Mouse (Mus musculus) midbrain, embryonic 12.5 days (tissue): ENCODE results near the gene Pld4. TPM values are rescaled to one million over a fixed set of nuclear protein-coding genes. Genes with fewer than 3 reads are reported as not detected.

Experiments
- ATAC-seq: fragments of 200-750 bp; cut with Nextera tagmentation; 2 replicates; pipeline ENCODE4 v1.8.0; 2017; ENCODE audit warnings: low read depth, moderate TSS enrichment, moderate library complexity; ENCODE audit not compliant: low FRiP score
- H3K27ac ChIP-seq: fragments of 300-500 bp; sonication (generic); replicated peaks from 2 replicates; pipeline ENCODE4 v1.5.1; 2016; ENCODE audit warnings: mild to moderate bottlenecking
- H3K27me3 ChIP-seq: fragments of 300-500 bp; sonication (generic); 2 replicates; pipeline ENCODE4 v1.6.1; 2016; ENCODE audit warnings: mild to moderate bottlenecking
- H3K36me3 ChIP-seq: fragments of 300-500 bp; sonication (generic); 2 replicates; pipeline ENCODE4 v1.6.1; 2016
- H3K4me1 ChIP-seq: fragments of 300-500 bp; sonication (generic); 2 replicates; pipeline ENCODE4 v1.6.1; 2016
- H3K4me2 ChIP-seq: fragments of 300-500 bp; sonication (generic); replicated peaks from 2 replicates; pipeline ENCODE4 v1.6.1; 2016; ENCODE audit warnings: mild to moderate bottlenecking, moderate library complexity
- H3K4me3 ChIP-seq: fragments of 300-500 bp; sonication (generic); 2 replicates; pipeline ENCODE4 v1.5.1; 2016; ENCODE audit warnings: mild to moderate bottlenecking
- H3K9ac ChIP-seq: fragments of 300-500 bp; sonication (generic); replicated peaks from 2 replicates; pipeline ENCODE4 v1.6.1; 2016; ENCODE audit warnings: mild to moderate bottlenecking, moderate library complexity
- H3K9me3 ChIP-seq: fragments of 300-500 bp; sonication (generic); 2 replicates; pipeline ENCODE4 v1.6.1; 2016; ENCODE audit warnings: mild to moderate bottlenecking
- WGBS: fragments of 180-500 bp; shearing (Covaris S2); methylation state at CpG from one replicate; pipeline ENCODE4 v1.1.7; 2016; 5-methylcytosine and 5-hydroxymethylcytosine counted together
- polyA plus RNA-seq: library from polyadenylated mRNA; unstranded; fragments of >200 nt; fragmentation: Nextera tagmentation; extraction: Ambion mirVana; gene quantifications from 2 replicates; pipeline ENCODE4 v1.2.1, GENCODE M21; 2016

Gene Pld4
- polyA plus RNA-seq, 1 experiment from 2014 or later = 6.7 TPM

DNA sequence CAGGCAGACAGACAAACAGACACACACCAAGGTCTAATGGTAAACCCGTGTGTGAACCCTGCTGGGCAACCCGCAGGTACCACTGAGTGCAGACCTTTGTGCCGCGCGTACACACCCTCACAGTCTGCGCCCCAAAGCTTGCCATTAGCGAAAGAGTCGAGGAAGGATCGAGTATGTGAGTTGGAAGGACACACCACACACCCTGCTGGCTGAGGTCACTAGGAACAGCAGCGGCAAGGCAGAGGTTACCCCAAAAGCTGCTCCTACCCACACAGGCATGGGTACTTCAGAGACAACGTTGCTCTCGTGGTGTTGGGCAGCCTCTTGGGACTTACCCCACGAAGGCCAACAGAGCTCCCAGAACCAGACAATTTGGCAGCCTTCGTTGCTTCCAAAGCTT is 11.9 kb downstream of the Pld4 start:
- no peak overlapping the region for H3K4me2 ChIP-seq
- H3K36me3 ChIP-seq = no peaks in the 10 kb centered on the region
- 91% methylated on average over 14 of the region's 14 CpGs for WGBS
- H3K4me1 ChIP-seq = no peaks in the 10 kb centered on the region
- no peaks in the 10 kb centered on the region for H3K27me3 ChIP-seq
- H3K27ac ChIP-seq = no peak overlapping the region
- H3K9ac ChIP-seq = no peak overlapping the region
- no peak for ATAC-seq
- H3K4me3 ChIP-seq = no peak overlapping the region
- H3K9me3 ChIP-seq = no peaks in the 10 kb centered on the region; the same call in 1 of the 2 replicates

DNA sequence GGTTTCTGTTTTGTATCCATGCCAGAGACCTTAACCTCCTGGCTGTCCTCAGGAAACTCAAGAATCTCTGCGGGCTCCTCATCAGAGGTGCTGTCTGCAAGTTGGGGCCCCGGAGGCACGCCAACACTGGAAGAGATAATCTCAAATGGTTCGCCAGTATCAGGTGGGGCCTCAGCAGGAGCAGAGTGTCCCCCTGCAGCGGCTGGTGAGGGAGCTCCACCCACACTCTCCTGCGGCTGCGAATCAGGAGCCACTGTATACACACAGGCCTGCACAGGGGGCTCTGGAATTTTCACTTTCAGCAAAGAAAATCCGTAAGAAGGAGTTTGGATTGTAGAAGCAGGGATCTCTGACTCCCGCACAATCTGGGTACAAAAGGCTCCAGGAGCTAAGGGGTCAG is 12.9 kb downstream of the Pld4 start:
- 50% methylated on average over 9 of the region's 9 CpGs for WGBS
- H3K4me1 ChIP-seq = no peaks in the 10 kb centered on the region
- H3K27ac ChIP-seq = no peak overlapping the region
- H3K27me3 ChIP-seq = no peaks in the 10 kb centered on the region
- no peak overlapping the region for H3K9ac ChIP-seq
- no peak overlapping the region for H3K4me3 ChIP-seq
- no peak overlapping the region for H3K4me2 ChIP-seq
- ATAC-seq = no peak
- H3K9me3 ChIP-seq = no peaks in the 10 kb centered on the region; the same call in 1 of the 2 replicates
- no peaks in the 10 kb centered on the region for H3K36me3 ChIP-seq

DNA sequence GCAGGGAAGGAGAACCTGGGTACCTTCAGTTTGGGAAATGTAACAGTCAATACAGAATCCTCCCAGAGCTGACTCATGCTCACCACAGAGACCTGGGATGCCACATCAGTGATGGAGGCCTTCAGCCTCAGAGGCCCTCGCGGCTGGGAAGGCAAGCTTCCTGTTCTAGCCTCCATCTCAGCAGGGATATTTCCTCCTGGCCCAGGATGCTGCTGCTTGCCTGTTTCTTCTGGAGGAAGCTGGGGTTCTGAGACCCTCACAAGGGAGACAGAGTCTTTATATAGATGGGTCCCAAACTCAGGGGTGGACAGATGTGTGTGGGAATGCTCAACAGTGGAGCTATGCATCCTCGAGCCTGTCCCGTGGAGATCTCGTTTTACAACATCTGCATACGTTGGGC is 13.6 kb downstream of the Pld4 start:
- Histone ChIP-seq H3K27ac (no peak overlapping the region), H3K27me3 (no peaks in the 10 kb centered on the region), H3K4me1 (no peaks in the 10 kb centered on the region), H3K9ac (no peak overlapping the region), H3K4me3 (no peak overlapping the region), H3K9me3 (no peaks in the 10 kb centered on the region; the same call in 1 of the 2 replicates), H3K36me3 (no peaks in the 10 kb centered on the region), H3K4me2 (no peak overlapping the region)
- ATAC-seq = no peak
- 86% methylated on average over 6 of the region's 6 CpGs for WGBS

GRCm38 (mm10) chr12:112774481-112774880 is 14.0 kb downstream of the Pld4 start:
- Histone ChIP-seq H3K4me3 (no peak overlapping the region), H3K4me2 (no peak overlapping the region), H3K27me3 (no peaks in the 10 kb centered on the region), H3K9me3 (no peaks in the 10 kb centered on the region; the same call in 1 of the 2 replicates), H3K27ac (no peak overlapping the region), H3K36me3 (no peaks in the 10 kb centered on the region), H3K9ac (no peak overlapping the region), H3K4me1 (no peaks in the 10 kb centered on the region)
- ATAC-seq = no peak
- 90% methylated on average over 10 of the region's 10 CpGs for WGBS

GRCm38 (mm10) chr12:112791026-112791425 is 30.6 kb downstream of the Pld4 start:
- H3K4me1 ChIP-seq = 0 out of 2 replicates have a peak, but pooled peaks cover 3% of the 10 kb centered on the region
- ATAC-seq = no peak
- WGBS = 80% methylated on average over 8 of the region's 8 CpGs
- H3K4me2 ChIP-seq = no peak overlapping the region
- no peak overlapping the region for H3K4me3 ChIP-seq
- H3K9me3 ChIP-seq = no peaks in the 10 kb centered on the region
- no peaks in the 10 kb centered on the region for H3K36me3 ChIP-seq
- H3K9ac ChIP-seq = no peak overlapping the region
- H3K27ac ChIP-seq = no peak overlapping the region
- H3K27me3 ChIP-seq = peaks cover 14% of the 10 kb centered on the region; the same call in 1 of the 2 replicates

DNA sequence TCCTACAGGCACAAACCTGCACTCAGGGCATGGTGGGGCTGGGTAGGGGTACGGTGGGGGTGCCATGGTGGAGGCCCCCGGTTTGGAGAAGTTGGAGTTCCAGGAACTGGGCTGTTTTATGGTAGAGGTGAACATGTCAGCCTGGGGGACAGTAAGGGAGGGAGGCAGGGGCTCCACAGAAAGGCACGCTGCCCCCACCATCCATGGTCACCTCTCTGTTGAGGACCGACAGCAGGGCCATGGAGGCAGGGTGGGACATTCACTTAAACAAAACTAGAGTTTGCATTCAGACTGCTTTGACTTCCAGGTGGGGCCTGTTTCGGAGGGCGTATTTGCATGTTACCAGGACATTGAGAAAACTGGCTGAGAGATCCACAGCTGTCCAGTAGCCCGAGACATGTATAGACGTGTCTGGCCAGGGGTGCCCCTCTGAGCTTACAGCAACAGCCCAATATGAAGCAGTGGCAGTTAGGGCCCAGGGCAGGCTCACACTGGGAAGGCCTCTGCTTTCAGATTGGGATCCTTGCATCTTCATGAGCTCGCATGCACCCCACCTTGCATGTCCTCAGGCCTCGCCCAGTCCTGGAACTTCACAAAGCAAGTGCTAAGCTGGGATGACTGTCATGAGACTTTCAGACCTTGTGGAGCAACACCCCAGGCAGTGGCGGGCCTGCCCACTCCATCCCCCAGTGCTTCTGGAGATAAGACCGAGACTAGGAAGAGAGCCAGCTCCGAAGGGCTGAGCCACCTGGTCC is 33.3 kb downstream of the Pld4 start:
- no peak overlapping the region for H3K27ac ChIP-seq
- no peak overlapping the region for H3K9ac ChIP-seq
- H3K9me3 ChIP-seq = no peaks in the 10 kb centered on the region
- H3K4me3 ChIP-seq = no peak overlapping the region
- ATAC-seq = no peak
- no peak overlapping the region for H3K4me2 ChIP-seq
- WGBS = 77% methylated on average over 13 of the region's 13 CpGs
- peaks cover 7% of the 10 kb centered on the region; the same call in 1 of the 2 replicates for H3K4me1 ChIP-seq
- H3K27me3 ChIP-seq = peaks cover 23% of the 10 kb centered on the region
- H3K36me3 ChIP-seq = no peaks in the 10 kb centered on the region

DNA sequence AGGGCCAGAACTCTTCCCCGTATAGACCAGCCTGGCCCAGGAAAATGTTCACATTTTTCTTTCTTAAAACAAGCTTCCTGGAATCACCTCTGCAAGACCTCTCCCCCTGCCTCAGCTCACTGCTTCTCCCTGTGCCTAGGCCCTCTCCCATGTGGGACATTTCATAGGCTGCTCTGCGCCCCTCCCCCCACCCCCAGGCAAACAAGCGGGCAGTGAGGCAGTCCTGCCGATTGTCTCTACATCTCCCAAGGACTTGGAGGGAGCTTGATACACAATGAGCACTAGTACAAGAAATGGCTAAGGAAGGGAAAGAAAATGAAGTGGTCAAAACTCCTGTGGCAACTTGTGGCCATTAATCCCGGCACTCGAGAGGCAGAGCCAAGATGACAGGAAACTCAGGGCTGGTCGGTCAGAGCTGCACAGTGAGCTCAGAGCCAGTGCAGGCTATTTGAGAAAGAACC is 33.9 kb downstream of the Pld4 start:
- no peaks in the 10 kb centered on the region for H3K9me3 ChIP-seq
- no peak overlapping the region for H3K4me3 ChIP-seq
- ATAC-seq = no peak
- no peak overlapping the region for H3K27ac ChIP-seq
- no peak overlapping the region for H3K9ac ChIP-seq
- peaks cover 7% of the 10 kb centered on the region; the same call in 1 of the 2 replicates for H3K4me1 ChIP-seq
- no peaks in the 10 kb centered on the region for H3K36me3 ChIP-seq
- WGBS = 25% methylated on average over 7 of the region's 7 CpGs
- no peak overlapping the region for H3K4me2 ChIP-seq
- peaks cover 27% of the 10 kb centered on the region for H3K27me3 ChIP-seq

GRCm38 (mm10) chr12:112794998-112795397 is 34.5 kb downstream of the Pld4 start:
- no peaks in the 10 kb centered on the region for H3K9me3 ChIP-seq
- no peak overlapping the region for H3K4me3 ChIP-seq
- H3K36me3 ChIP-seq = no peaks in the 10 kb centered on the region
- ATAC-seq = no peak
- H3K27me3 ChIP-seq = peaks cover 33% of the 10 kb centered on the region
- no peak overlapping the region for H3K4me2 ChIP-seq
- no peak overlapping the region for H3K9ac ChIP-seq
- WGBS = 89% methylated on average over 5 of the region's 5 CpGs
- peaks cover 7% of the 10 kb centered on the region; the same call in 1 of the 2 replicates for H3K4me1 ChIP-seq
- no peak overlapping the region for H3K27ac ChIP-seq

DNA sequence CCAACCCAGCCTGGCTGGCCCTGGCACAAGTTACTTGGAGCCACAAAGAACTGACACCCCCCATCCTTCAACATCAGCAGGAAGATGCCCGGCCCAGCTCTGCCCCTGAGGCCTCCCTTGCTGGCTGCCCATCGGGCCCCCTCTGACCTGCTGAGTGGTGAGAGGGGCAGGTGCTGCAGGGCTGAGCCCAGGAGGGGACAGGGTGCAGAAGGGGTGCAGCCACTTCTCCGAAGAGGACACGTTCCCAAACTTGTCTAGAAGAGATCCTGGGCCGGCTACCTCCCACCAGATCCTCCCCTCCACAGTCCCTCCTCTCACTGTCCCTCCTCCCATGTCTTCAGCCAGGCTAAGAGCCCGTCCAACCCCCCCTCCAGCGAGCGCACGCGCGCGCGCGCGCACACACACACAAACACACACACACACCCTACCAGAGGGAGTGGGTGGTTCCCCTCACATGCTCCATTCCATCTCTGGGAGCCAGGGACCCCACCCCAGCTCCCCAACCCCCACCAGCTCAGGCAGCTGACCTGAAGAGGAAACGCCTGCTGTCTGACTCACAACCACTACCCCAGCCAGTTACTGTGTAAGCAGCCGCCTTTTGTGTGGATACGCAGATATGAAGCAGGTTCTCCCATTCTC is 35.1 kb downstream of the Pld4 start:
- peaks cover 7% of the 10 kb centered on the region; the same call in 1 of the 2 replicates for H3K4me1 ChIP-seq
- H3K9ac ChIP-seq = no peak overlapping the region
- H3K36me3 ChIP-seq = no peaks in the 10 kb centered on the region
- H3K27me3 ChIP-seq = peaks cover 38% of the 10 kb centered on the region
- ATAC-seq = no peak
- no peaks in the 10 kb centered on the region for H3K9me3 ChIP-seq
- H3K4me3 ChIP-seq = no peak overlapping the region
- 77% methylated on average over 18 of the region's 18 CpGs for WGBS
- H3K4me2 ChIP-seq = no peak overlapping the region
- no peak overlapping the region for H3K27ac ChIP-seq

DNA sequence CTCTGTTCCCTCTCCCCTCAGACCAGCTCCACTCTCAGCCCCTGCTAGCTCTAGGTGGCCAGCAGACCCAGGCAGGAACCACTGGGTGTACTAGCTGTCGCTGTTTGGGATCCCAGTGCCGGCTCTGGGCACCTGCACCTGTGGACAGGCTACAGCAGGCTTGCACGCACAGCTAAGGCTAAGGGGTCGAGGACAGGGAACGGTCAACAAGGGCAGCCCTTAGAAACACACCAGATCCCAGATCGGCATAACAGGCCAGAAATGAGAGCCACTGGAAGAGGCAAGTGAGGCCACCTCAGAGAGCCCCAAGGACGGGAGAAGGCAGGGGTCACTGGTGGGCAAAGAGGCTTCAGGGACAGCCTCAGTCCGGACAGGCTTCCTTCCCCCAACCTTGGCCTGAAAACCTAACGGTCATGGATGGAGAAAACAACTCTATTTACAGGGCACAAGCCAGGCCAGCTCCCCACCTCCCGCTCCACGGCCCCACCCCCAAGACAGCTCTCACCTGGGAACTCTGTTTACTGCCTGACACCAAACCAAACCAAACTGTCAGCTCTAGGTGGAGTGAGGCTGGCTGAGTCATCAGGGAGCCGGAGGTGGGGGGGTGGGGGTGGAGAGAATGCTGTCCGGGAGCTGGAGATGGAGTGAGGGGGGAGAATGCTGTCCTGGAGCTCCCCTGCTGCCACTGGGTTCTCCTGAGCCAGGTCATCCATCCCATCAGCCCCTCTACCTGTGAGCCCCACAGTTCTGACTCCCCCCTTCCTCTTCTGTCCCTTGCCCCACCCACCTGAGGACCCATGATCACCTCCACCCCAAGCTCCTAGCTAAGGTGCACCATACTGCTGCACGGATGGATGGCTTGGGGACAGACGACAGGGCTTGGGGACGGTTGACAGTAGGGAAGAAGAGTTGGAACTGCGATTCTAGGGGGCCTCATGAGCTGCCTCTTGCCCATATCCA is 36.4 kb downstream of the Pld4 start:
- no peak overlapping the region for H3K27ac ChIP-seq
- H3K4me3 ChIP-seq = no peak overlapping the region
- H3K4me1 ChIP-seq = peaks cover 13% of the 10 kb centered on the region
- no peak for ATAC-seq
- no peaks in the 10 kb centered on the region for H3K36me3 ChIP-seq
- 59% methylated on average over 17 of the region's 17 CpGs for WGBS
- no peaks in the 10 kb centered on the region for H3K9me3 ChIP-seq
- no peak overlapping the region for H3K4me2 ChIP-seq
- H3K9ac ChIP-seq = no peak overlapping the region
- H3K27me3 ChIP-seq = peaks cover 50% of the 10 kb centered on the region

- Histone ChIP-seq H3K4me3 (no peak overlapping the region), H3K27ac (no peak overlapping the region), H3K4me1 (peaks cover 21% of the 10 kb centered on the region), H3K9ac (no peak overlapping the region), H3K4me2 (no peak overlapping the region), H3K36me3 (no peaks in the 10 kb centered on the region), H3K27me3 (peaks cover 58% of the 10 kb centered on the region), H3K9me3 (no peaks in the 10 kb centered on the region)
- ATAC-seq = no peak
- 71% methylated on average over 14 of the region's 15 CpGs for whole genome bisulfite sequencing
Measured at GRCm38 (mm10) chr12:112797672-112798331, 37.3 kb downstream of the Pld4 start.
